ENCODE assay signal across 38 mouse cellular contexts in the genomic region with DNA sequence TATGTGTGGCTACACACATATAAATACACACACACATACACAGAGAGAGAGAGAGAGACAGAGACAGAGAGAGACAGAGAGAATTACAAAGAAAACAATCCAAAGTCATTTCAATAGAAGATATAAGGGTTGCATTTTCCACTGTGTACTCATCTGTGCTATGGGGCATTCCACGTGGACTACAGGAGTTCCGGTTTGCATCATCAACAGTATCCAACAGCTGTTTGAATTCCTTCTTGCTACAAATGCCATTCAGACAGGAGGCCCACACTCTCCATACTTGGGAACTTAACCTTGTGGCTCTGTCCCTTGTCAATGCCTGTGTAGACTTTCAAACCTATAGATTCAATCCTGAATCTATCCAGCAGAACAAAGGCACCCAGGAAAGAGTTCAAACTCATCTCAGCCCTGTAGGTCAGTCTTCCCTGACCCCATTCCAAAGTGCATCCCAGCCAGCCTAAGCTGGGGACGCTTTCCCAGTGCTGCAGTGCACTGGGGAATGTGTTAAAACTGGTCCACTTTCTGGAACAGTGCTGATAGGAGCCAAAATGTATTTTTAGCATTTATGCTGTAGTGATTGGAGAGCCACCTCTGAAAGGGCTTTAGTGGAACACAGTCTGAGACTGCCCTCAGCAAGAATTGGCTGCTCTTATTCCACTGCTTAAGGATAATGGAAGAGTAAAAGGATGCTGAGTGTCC. TPM values are rescaled to one million over a fixed set of nuclear protein-coding genes. Genes with fewer than 3 reads are reported as not detected.
DNase-seq lines count a peak whose midpoint lies in the region; ATAC-seq and TF ChIP-seq lines count a peak whose summit lies in the region.
"Had no signal": no experiment of that assay in that cellular context is flagged by ENCODE, and none has a peak within 500 bp of the region (broad histone marks: within the 10 kb centered on the region; RNA-seq: fewer than 3 reads in every experiment).

No protein-coding gene starts in this region.

- no peak for TF ChIP-seq EP300 in heart, postnatal 0 days (IDR thresholded peaks at IDR 0.05; ENCODE audit: low read depth)

- H3K36me3 ChIP-seq in heart, embryonic 10.5 days: no peaks in the 10 kb centered on the region
- no peaks in the 10 kb centered on the region for H3K36me3 ChIP-seq in midbrain, embryonic 11.5 days (ENCODE audit: control insufficient read depth, insufficient read depth, low read length)
- no peaks in the 10 kb centered on the region for H3K36me3 ChIP-seq in midbrain, embryonic 14.5 days (ENCODE audit: control insufficient read depth, insufficient read depth, low read length)
- H3K36me3 ChIP-seq in heart, postnatal 0 days (replicated peaks; ENCODE audit: control insufficient read depth, insufficient read depth, low read length): no peaks in the 10 kb centered on the region
- H3K36me3 ChIP-seq: embryonic facial prominence, embryonic 12.5 days; hindbrain, embryonic 10.5 days; intestine, embryonic 15.5 days; liver, embryonic 15.5 days; midbrain, embryonic 12.5 days had no signal

- 54% methylated on average over 3 of the region's 3 CpGs for WGBS in heart, embryonic 10.5 days
- 76% methylated on average over 3 of the region's 3 CpGs for WGBS in midbrain, embryonic 11.5 days
- 70% methylated on average over 3 of the region's 3 CpGs for WGBS in midbrain, embryonic 14.5 days
- 22% methylated on average over 3 of the region's 3 CpGs for WGBS in heart, postnatal 0 days

- no peak for DNase-seq in heart, embryonic 10.5 days (ENCODE audit: low spot score)
- DNase-seq in heart, adult 11 months: no peak
- peak; percentile 39 for DNase-seq in midbrain, embryonic 11.5 days (ENCODE audit: low spot score, missing footprints)
- DNase-seq in midbrain, embryonic 14.5 days: no peak
- DNase-seq in heart, postnatal 0 days (ENCODE audit: low spot score): peak; percentile 81
- no peak for DNase-seq in right cerebral cortex, postnatal 36 days (ENCODE audit: low spot score in 2 of 2)
- DNase-seq in retina, postnatal 1 day: no peak
- DNase-seq: adrenal gland, postnatal 25 days; cerebellum, adult 11-12 months; cerebellum, adult 9-11 months; embryo, embryonic 11 days; gastrocnemius, postnatal 14 days; kidney, adult 2 months; kidney, postnatal 36 days; lung, postnatal 36 days; right cerebral cortex, postnatal 25 days; spleen, adult 18-20 months; thymus, postnatal 14 days had no signal

- H3K4me1 ChIP-seq in heart, embryonic 10.5 days: peaks cover 28% of the 10 kb centered on the region
- H3K4me1 ChIP-seq in midbrain, embryonic 11.5 days (ENCODE audit: control insufficient read depth, insufficient read depth, low read length): no peaks in the 10 kb centered on the region
- no peaks in the 10 kb centered on the region for H3K4me1 ChIP-seq in midbrain, embryonic 14.5 days (ENCODE audit: control insufficient read depth, insufficient read depth, low read length)
- H3K4me1 ChIP-seq in heart, postnatal 0 days (ENCODE audit: control insufficient read depth, insufficient read depth): peaks cover 19% of the 10 kb centered on the region
- H3K4me1 ChIP-seq: liver, embryonic 15.5 days; midbrain, embryonic 12.5 days had no signal

- H3K9ac ChIP-seq in midbrain, embryonic 11.5 days (ENCODE audit: low read length): no peak overlapping the region
- no peak overlapping the region for H3K9ac ChIP-seq in midbrain, embryonic 14.5 days (replicated peaks; ENCODE audit: low read length)
- 0 out of 2 replicates have a peak overlapping the region, but pooled peaks have one; percentile 2 for H3K9ac ChIP-seq in heart, postnatal 0 days (replicated peaks; ENCODE audit: low read depth, low read length)
- H3K9ac ChIP-seq: embryonic facial prominence, embryonic 12.5 days; intestine, embryonic 15.5 days; liver, embryonic 15.5 days; midbrain, embryonic 12.5 days had no signal

- no peaks in the 10 kb centered on the region for H3K9me3 ChIP-seq in heart, embryonic 10.5 days
- H3K9me3 ChIP-seq in midbrain, embryonic 11.5 days (ENCODE audit: control insufficient read depth, low read length): no peaks in the 10 kb centered on the region
- H3K9me3 ChIP-seq in midbrain, embryonic 14.5 days (ENCODE audit: control insufficient read depth, low read length): no peaks in the 10 kb centered on the region
- no peaks in the 10 kb centered on the region for H3K9me3 ChIP-seq in heart, postnatal 0 days (replicated peaks; ENCODE audit: control insufficient read depth, low read length)
- H3K9me3 ChIP-seq: embryonic facial prominence, embryonic 12.5 days; hindbrain, embryonic 10.5 days; intestine, embryonic 15.5 days; liver, embryonic 15.5 days; midbrain, embryonic 12.5 days had no signal

- no peak overlapping the region for H3K4me2 ChIP-seq in midbrain, embryonic 11.5 days
- no peak overlapping the region for H3K4me2 ChIP-seq in midbrain, embryonic 14.5 days (ENCODE audit: low read length)
- H3K4me2 ChIP-seq in heart, postnatal 0 days (ENCODE audit: low read depth, low read length): no peak overlapping the region
- H3K4me2 ChIP-seq: embryonic facial prominence, embryonic 12.5 days; intestine, embryonic 15.5 days; liver, embryonic 15.5 days; midbrain, embryonic 12.5 days had no signal

- H3K27me3 ChIP-seq in heart, embryonic 10.5 days (ENCODE audit: insufficient read depth, poor library complexity, severe bottlenecking): 0 out of 2 replicates have a peak, but pooled peaks cover 5% of the 10 kb centered on the region
- no peaks in the 10 kb centered on the region for H3K27me3 ChIP-seq in midbrain, embryonic 11.5 days (ENCODE audit: control insufficient read depth, insufficient read depth, low read length)
- no peaks in the 10 kb centered on the region for H3K27me3 ChIP-seq in midbrain, embryonic 14.5 days (ENCODE audit: control insufficient read depth, insufficient read depth, low read length)
- H3K27me3 ChIP-seq in heart, postnatal 0 days (ENCODE audit: control insufficient read depth, insufficient read depth, low read length): no peaks in the 10 kb centered on the region
- H3K27me3 ChIP-seq: intestine, embryonic 15.5 days; liver, embryonic 15.5 days; midbrain, embryonic 12.5 days had no signal

- ATAC-seq in midbrain, embryonic 11.5 days (ENCODE audit: low FRiP score): no peak
- ATAC-seq in midbrain, embryonic 14.5 days (ENCODE audit: low FRiP score, low TSS enrichment): no peak
- peak; percentile 80 for ATAC-seq in heart, postnatal 0 days (ENCODE audit: insufficient read depth, low read depth)
- ATAC-seq: CD4-positive, CD25-positive, alpha-beta regulatory T cell, adult 4 months; forebrain, embryonic 14.5 days; hindbrain, embryonic 16.5 days had no signal

- no peak overlapping the region for H3K4me3 ChIP-seq in heart, embryonic 10.5 days
- no peak overlapping the region for H3K4me3 ChIP-seq in midbrain, embryonic 11.5 days (ENCODE audit: low read depth, low read length)
- no peak overlapping the region for H3K4me3 ChIP-seq in midbrain, embryonic 14.5 days (replicated peaks; ENCODE audit: low read depth, low read length)
- H3K4me3 ChIP-seq in heart, postnatal 0 days (ENCODE audit: low read depth, low read length): no peak overlapping the region
- H3K4me3 ChIP-seq: embryonic facial prominence, embryonic 12.5 days; hindbrain, embryonic 10.5 days; intestine, embryonic 15.5 days; layer of hippocampus, adult 2 months; liver, embryonic 15.5 days; midbrain, embryonic 12.5 days had no signal

- H3K27ac ChIP-seq in heart, embryonic 10.5 days: peak overlapping the region; percentile 49; the same call in 1 of the 2 replicates
- H3K27ac ChIP-seq in midbrain, embryonic 11.5 days (ENCODE audit: low read depth, low read length): no peak overlapping the region
- no peak overlapping the region for H3K27ac ChIP-seq in midbrain, embryonic 14.5 days (replicated peaks; ENCODE audit: low read depth, low read length)
- peak overlapping the region; percentile 76 for H3K27ac ChIP-seq in heart, postnatal 0 days (ENCODE audit: low read depth)
- H3K27ac ChIP-seq: embryonic facial prominence, embryonic 12.5 days; hindbrain, embryonic 10.5 days; intestine, embryonic 15.5 days; layer of hippocampus, adult 2 months; liver, embryonic 15.5 days; midbrain, embryonic 12.5 days had no signal

- no peak for TF ChIP-seq CTCF in heart, postnatal 0 days (IDR thresholded peaks at IDR 0.05; ENCODE audit: low read depth)

RNA-seq across cellular contexts. Expression of gene AL607142.1, which starts 4.2 kb away (rescaled TPM):
- polyA plus RNA-seq in heart, embryonic 10.5 days (2016; fragmentation: Nextera tagmentation; extraction: Ambion mirVana): not detected in 2 replicates
- not detected in 2 replicates for polyA plus RNA-seq in midbrain, embryonic 11.5 days (2014; fragmentation: Nextera tagmentation; extraction: Ambion mirVana)
- polyA plus RNA-seq in midbrain, embryonic 14.5 days (2014; fragmentation: Nextera tagmentation; extraction: Ambion mirVana): not detected in 2 replicates
- total RNA-seq in heart, postnatal 0 days (2014; rRNA removed; ENCODE audit: low replicate concordance): not detected in 2 replicates
- not detected in 2 replicates for polyA plus RNA-seq in heart, postnatal 0 days (2015; fragmentation: Nextera tagmentation; extraction: Ambion mirVana)
- total RNA-seq: adrenal gland, adult 18-20 months; adrenal gland, postnatal 25 days; gastrocnemius, postnatal 14 days; granulocyte monocyte progenitor cell, adult 5-6 weeks; layer of hippocampus, adult 2 months; layer of hippocampus, postnatal 14 days; left cerebral cortex, adult 8-10 months; left cerebral cortex, postnatal 36 days; megakaryocyte, adult 5-6 weeks had no signal
- polyA plus RNA-seq: CD4-positive, CD25-positive, alpha-beta regulatory T cell, adult 4 months; embryonic facial prominence, embryonic 12.5 days; forebrain, embryonic 14.5 days; hindbrain, embryonic 10.5 days; hindbrain, embryonic 16.5 days; intestine, embryonic 15.5 days; kidney, adult 2 months; kidney, embryonic 16.5 days; limb, embryonic 14.5 days; liver, embryonic 15.5 days; lung, embryonic 16.5 days; midbrain, embryonic 12.5 days; neural tube, embryonic 14.5 days; stomach, embryonic 16.5 days had no signal

Comparison
In these comparisons a context has a peak if more than half of its experiments do, and no peak if none do; other contexts are left out.
1. DNase-seq: peak in midbrain, embryonic 11.5 days (single experiment) and heart, postnatal 0 days (single experiment); none in heart, embryonic 10.5 days (single experiment), heart, adult 11 months (single experiment), midbrain, embryonic 14.5 days (single experiment), right cerebral cortex, postnatal 36 days (0 of 2) and retina, postnatal 1 day (single experiment).
2. H3K27ac ChIP-seq: peak in heart, embryonic 10.5 days (single experiment) and heart, postnatal 0 days (single experiment); none in midbrain, embryonic 11.5 days (single experiment) and midbrain, embryonic 14.5 days (single experiment).